Mouse (Mus musculus): ENCODE data around the gene Sorcs1. TPM values are rescaled to one million over a fixed set of nuclear protein-coding genes. Genes with fewer than 3 reads are reported as not detected.

Sorcs1 gene
- polyA plus RNA-seq, 1 experiment from 2014 or later: 4.7 TPM

- H3K27ac ChIP-seq (ENCODE audit: low read depth, low read length): no peak overlapping the region
- ATAC-seq (ENCODE audit: low FRiP score) (no peak), DNase-seq (ENCODE audit: low spot score) (no peak)
- no peaks in the 10 kb centered on the region for H3K4me1 ChIP-seq (replicated peaks; ENCODE audit: control insufficient read depth, insufficient read depth, low read length)
- H3K9ac ChIP-seq (ENCODE audit: low read depth, low read length): no peak overlapping the region
- no peaks in the 10 kb centered on the region for H3K36me3 ChIP-seq (ENCODE audit: control insufficient read depth, insufficient read depth, low read length)
- no peak overlapping the region for H3K4me2 ChIP-seq (replicated peaks; ENCODE audit: low read depth, low read length)
- no peaks in the 10 kb centered on the region for H3K9me3 ChIP-seq (ENCODE audit: control insufficient read depth, low read length)
- H3K27me3 ChIP-seq (ENCODE audit: control insufficient read depth, insufficient read depth, low read length): no peaks in the 10 kb centered on the region
- 76% methylated on average over 4 of the region's 4 CpGs for WGBS
- no peak overlapping the region for H3K4me3 ChIP-seq (ENCODE audit: low read depth, low read length)
Observed at GRCm38 (mm10) chr19:50521943-50522342, 156.5 kb downstream of the Sorcs1 start.

- H3K4me2 ChIP-seq (replicated peaks; ENCODE audit: low read depth, low read length): no peak overlapping the region
- no peak overlapping the region for H3K9ac ChIP-seq (ENCODE audit: low read depth, low read length)
- 54% methylated on average over 10 of the region's 10 CpGs for WGBS
- H3K4me1 ChIP-seq (replicated peaks; ENCODE audit: control insufficient read depth, insufficient read depth, low read length): no peaks in the 10 kb centered on the region
- H3K9me3 ChIP-seq (ENCODE audit: control insufficient read depth, low read length): no peaks in the 10 kb centered on the region
- ATAC-seq (ENCODE audit: low FRiP score) (no peak; the same call in 1 of the 2 replicates), DNase-seq (ENCODE audit: low spot score) (no peak)
- H3K4me3 ChIP-seq (ENCODE audit: low read depth, low read length): no peak overlapping the region
- H3K27me3 ChIP-seq (ENCODE audit: control insufficient read depth, insufficient read depth, low read length): no peaks in the 10 kb centered on the region
- no peaks in the 10 kb centered on the region for H3K36me3 ChIP-seq (ENCODE audit: control insufficient read depth, insufficient read depth, low read length)
- no peak overlapping the region for H3K27ac ChIP-seq (ENCODE audit: low read depth, low read length)
Observed at GRCm38 (mm10) chr19:50515059-50515673, 163.3 kb downstream of the Sorcs1 start.

- DNase-seq (ENCODE audit: low spot score) (no peak), ATAC-seq (ENCODE audit: low FRiP score) (no peak)
- no peak overlapping the region for H3K4me2 ChIP-seq (replicated peaks; ENCODE audit: low read depth, low read length)
- H3K9ac ChIP-seq (ENCODE audit: low read depth, low read length): no peak overlapping the region
- no peak overlapping the region for H3K4me3 ChIP-seq (ENCODE audit: low read depth, low read length)
- 79% methylated on average over 8 of the region's 8 CpGs for WGBS
- H3K9me3 ChIP-seq (ENCODE audit: control insufficient read depth, low read length): no peaks in the 10 kb centered on the region
- no peaks in the 10 kb centered on the region for H3K4me1 ChIP-seq (replicated peaks; ENCODE audit: control insufficient read depth, insufficient read depth, low read length)
- no peaks in the 10 kb centered on the region for H3K27me3 ChIP-seq (ENCODE audit: control insufficient read depth, insufficient read depth, low read length)
- no peaks in the 10 kb centered on the region for H3K36me3 ChIP-seq (ENCODE audit: control insufficient read depth, insufficient read depth, low read length)
- H3K27ac ChIP-seq (ENCODE audit: low read depth, low read length): no peak overlapping the region
Observed at GRCm38 (mm10) chr19:50514309-50514830, 164.1 kb downstream of the Sorcs1 start.

GRCm38 (mm10) chr19:50502816-50503215 lies 175.6 kb downstream of the Sorcs1 start:
- Histone ChIP-seq H3K4me3 (ENCODE audit: low read depth, low read length) (no peak overlapping the region), H3K4me1 (replicated peaks; ENCODE audit: control insufficient read depth, insufficient read depth, low read length) (no peaks in the 10 kb centered on the region), H3K36me3 (ENCODE audit: control insufficient read depth, insufficient read depth, low read length) (no peaks in the 10 kb centered on the region), H3K27ac (ENCODE audit: low read depth, low read length) (no peak overlapping the region), H3K9me3 (ENCODE audit: control insufficient read depth, low read length) (no peaks in the 10 kb centered on the region), H3K27me3 (ENCODE audit: control insufficient read depth, insufficient read depth, low read length) (no peaks in the 10 kb centered on the region), H3K9ac (ENCODE audit: low read depth, low read length) (no peak overlapping the region), H3K4me2 (replicated peaks; ENCODE audit: low read depth, low read length) (no peak overlapping the region)
- no peak for DNase-seq (ENCODE audit: low spot score)
- WGBS: 88% methylated on average over 1 of the region's 1 CpGs
- ATAC-seq (ENCODE audit: low FRiP score): no peak

- no peaks in the 10 kb centered on the region for H3K4me1 ChIP-seq (replicated peaks; ENCODE audit: control insufficient read depth, insufficient read depth, low read length)
- H3K9me3 ChIP-seq (ENCODE audit: control insufficient read depth, low read length): no peaks in the 10 kb centered on the region
- H3K27ac ChIP-seq (ENCODE audit: low read depth, low read length): no peak overlapping the region
- no peak overlapping the region for H3K4me2 ChIP-seq (replicated peaks; ENCODE audit: low read depth, low read length)
- no peaks in the 10 kb centered on the region for H3K36me3 ChIP-seq (ENCODE audit: control insufficient read depth, insufficient read depth, low read length)
- no peak overlapping the region for H3K4me3 ChIP-seq (ENCODE audit: low read depth, low read length)
- ATAC-seq (ENCODE audit: low FRiP score) (no peak), DNase-seq (ENCODE audit: low spot score) (no peak)
- WGBS: 89% methylated on average over 3 of the region's 3 CpGs
- no peaks in the 10 kb centered on the region for H3K27me3 ChIP-seq (ENCODE audit: control insufficient read depth, insufficient read depth, low read length)
- H3K9ac ChIP-seq (ENCODE audit: low read depth, low read length): no peak overlapping the region
Observed at GRCm38 (mm10) chr19:50491121-50491520, 187.3 kb downstream of the Sorcs1 start.

GRCm38 (mm10) chr19:50490721-50491120 lies 187.7 kb downstream of the Sorcs1 start:
- H3K4me3 ChIP-seq (ENCODE audit: low read depth, low read length): no peak overlapping the region
- 68% methylated on average over 2 of the region's 2 CpGs for WGBS
- H3K9me3 ChIP-seq (ENCODE audit: control insufficient read depth, low read length): no peaks in the 10 kb centered on the region
- no peaks in the 10 kb centered on the region for H3K27me3 ChIP-seq (ENCODE audit: control insufficient read depth, insufficient read depth, low read length)
- DNase-seq (ENCODE audit: low spot score) (no peak), ATAC-seq (ENCODE audit: low FRiP score) (no peak)
- no peak overlapping the region for H3K9ac ChIP-seq (ENCODE audit: low read depth, low read length)
- no peak overlapping the region for H3K4me2 ChIP-seq (replicated peaks; ENCODE audit: low read depth, low read length)
- H3K36me3 ChIP-seq (ENCODE audit: control insufficient read depth, insufficient read depth, low read length): no peaks in the 10 kb centered on the region
- H3K4me1 ChIP-seq (replicated peaks; ENCODE audit: control insufficient read depth, insufficient read depth, low read length): no peaks in the 10 kb centered on the region
- H3K27ac ChIP-seq (ENCODE audit: low read depth, low read length): no peak overlapping the region

GRCm38 (mm10) chr19:50489786-50490185 lies 188.7 kb downstream of the Sorcs1 start:
- H3K4me1 ChIP-seq (replicated peaks; ENCODE audit: control insufficient read depth, insufficient read depth, low read length): no peaks in the 10 kb centered on the region
- H3K9me3 ChIP-seq (ENCODE audit: control insufficient read depth, low read length): no peaks in the 10 kb centered on the region
- H3K4me2 ChIP-seq (replicated peaks; ENCODE audit: low read depth, low read length): no peak overlapping the region
- no peak overlapping the region for H3K9ac ChIP-seq (ENCODE audit: low read depth, low read length)
- ATAC-seq (ENCODE audit: low FRiP score) (no peak), DNase-seq (ENCODE audit: low spot score) (no peak)
- no peak overlapping the region for H3K4me3 ChIP-seq (ENCODE audit: low read depth, low read length)
- WGBS: 70% methylated on average over 3 of the region's 3 CpGs
- H3K36me3 ChIP-seq (ENCODE audit: control insufficient read depth, insufficient read depth, low read length): no peaks in the 10 kb centered on the region
- H3K27me3 ChIP-seq (ENCODE audit: control insufficient read depth, insufficient read depth, low read length): no peaks in the 10 kb centered on the region
- no peak overlapping the region for H3K27ac ChIP-seq (ENCODE audit: low read depth, low read length)

GRCm38 (mm10) chr19:50488421-50488820 lies 190.0 kb downstream of the Sorcs1 start:
- no peaks in the 10 kb centered on the region for H3K4me1 ChIP-seq (replicated peaks; ENCODE audit: control insufficient read depth, insufficient read depth, low read length)
- H3K9ac ChIP-seq (ENCODE audit: low read depth, low read length): no peak overlapping the region
- no peak overlapping the region for H3K4me3 ChIP-seq (ENCODE audit: low read depth, low read length)
- 73% methylated on average over 6 of the region's 6 CpGs for WGBS
- no peaks in the 10 kb centered on the region for H3K36me3 ChIP-seq (ENCODE audit: control insufficient read depth, insufficient read depth, low read length)
- ATAC-seq (ENCODE audit: low FRiP score): no peak
- H3K4me2 ChIP-seq (replicated peaks; ENCODE audit: low read depth, low read length): no peak overlapping the region
- H3K27ac ChIP-seq (ENCODE audit: low read depth, low read length): no peak overlapping the region
- H3K27me3 ChIP-seq (ENCODE audit: control insufficient read depth, insufficient read depth, low read length): no peaks in the 10 kb centered on the region
- no peaks in the 10 kb centered on the region for H3K9me3 ChIP-seq (ENCODE audit: control insufficient read depth, low read length)
- DNase-seq (ENCODE audit: low spot score): no peak

- DNase-seq (ENCODE audit: low spot score): no peak
- no peaks in the 10 kb centered on the region for H3K4me1 ChIP-seq (replicated peaks; ENCODE audit: control insufficient read depth, insufficient read depth, low read length)
- no peaks in the 10 kb centered on the region for H3K36me3 ChIP-seq (ENCODE audit: control insufficient read depth, insufficient read depth, low read length)
- no peak for ATAC-seq (ENCODE audit: low FRiP score)
- H3K27ac ChIP-seq (ENCODE audit: low read depth, low read length): no peak overlapping the region
- H3K4me3 ChIP-seq (ENCODE audit: low read depth, low read length): no peak overlapping the region
- H3K9me3 ChIP-seq (ENCODE audit: control insufficient read depth, low read length): no peaks in the 10 kb centered on the region
- H3K4me2 ChIP-seq (replicated peaks; ENCODE audit: low read depth, low read length): no peak overlapping the region
- no peak overlapping the region for H3K9ac ChIP-seq (ENCODE audit: low read depth, low read length)
- H3K27me3 ChIP-seq (ENCODE audit: control insufficient read depth, insufficient read depth, low read length): no peaks in the 10 kb centered on the region
- 56% methylated on average over 11 of the region's 11 CpGs for WGBS
Observed at GRCm38 (mm10) chr19:50487768-50488167, 190.7 kb downstream of the Sorcs1 start.

Measured in hindbrain, embryonic 11.5 days (tissue).